Mouse (Mus musculus) limb, embryonic 15.5 days (tissue): Measurements from ENCODE around the gene Zfp990. TPM values are rescaled to one million over a fixed set of nuclear protein-coding genes. Genes with fewer than 3 reads are reported as not detected.

ENCODE experiments used
- polyA plus RNA-seq: library from polyadenylated mRNA; unstranded; fragments of >200 nt; fragmentation: Nextera tagmentation; extraction: Ambion mirVana; gene quantifications from 2 replicates; pipeline ENCODE4 v1.2.1, GENCODE M21; 2015

The Zfp990 gene
- polyA plus RNA-seq, 1 experiment from 2014 or later, result 0.05 TPM

Other genes with a start within 250 kb of the Zfp990 start
- 0.17 TPM in 1 of 2 replicates, not detected in the other for gene Tnfrsf8, start 195.6 kb upstream of the Zfp990 start, polyA plus RNA-seq
- gene Gm13212, start 74.4 kb downstream of the Zfp990 start, polyA plus RNA-seq, result 1.7 and 2.0 TPM in 2 replicates
- not detected in 2 replicates for gene Zfp980, start 159.9 kb downstream of the Zfp990 start, polyA plus RNA-seq